Mouse (Mus musculus) liver, embryonic 11.5 days (tissue): Measurements from ENCODE around the gene 2010111I01Rik. TPM values are rescaled to one million over a fixed set of nuclear protein-coding genes. Genes with fewer than 3 reads are reported as not detected.

Experiments used
- ATAC-seq: fragments of 200-750 bp; cut with Nextera tagmentation; replicated peaks from 2 replicates; pipeline ENCODE4 v1.8.0; 2017; ENCODE audit warnings: moderate number of reproducible peaks, mild to moderate bottlenecking, moderate TSS enrichment, moderate library complexity; ENCODE audit not compliant: low FRiP score
- DNase-seq: peaks from one replicate; pipeline ENCODE4 v3.0.0-alpha.2; 2017; ENCODE audit warnings: low spot score
- H3K27ac ChIP-seq: fragments of 300-500 bp; sonication (generic); 2 replicates; pipeline ENCODE4 v1.5.1; 2014; ENCODE audit warnings: mild to moderate bottlenecking, low read depth, low read length, control low read depth
- H3K27me3 ChIP-seq: fragments of 300-500 bp; sonication (generic); replicated peaks from 2 replicates; pipeline ENCODE4 v1.6.1; 2014; ENCODE audit warnings: low read length, mixed read lengths; ENCODE audit not compliant: control insufficient read depth, insufficient read depth
- H3K36me3 ChIP-seq: fragments of 300-500 bp; sonication (generic); 2 replicates; pipeline ENCODE4 v1.6.1; 2014; ENCODE audit warnings: mild to moderate bottlenecking, low read length, moderate library complexity, mixed read lengths; ENCODE audit not compliant: control insufficient read depth, insufficient read depth
- H3K4me1 ChIP-seq: fragments of 300-500 bp; sonication (generic); replicated peaks from 2 replicates; pipeline ENCODE4 v1.6.1; 2014; ENCODE audit warnings: low read length, mixed read lengths; ENCODE audit not compliant: control insufficient read depth, insufficient read depth
- H3K4me2 ChIP-seq: fragments of 300-500 bp; sonication (generic); 2 replicates; pipeline ENCODE4 v1.6.1; 2014; ENCODE audit warnings: mild to moderate bottlenecking, control low read depth, moderate library complexity
- H3K4me3 ChIP-seq: fragments of 300-500 bp; sonication (generic); 2 replicates; pipeline ENCODE4 v1.5.1; 2014; ENCODE audit warnings: low read depth, low read length, control low read depth
- H3K9ac ChIP-seq: fragments of 300-500 bp; sonication (generic); 2 replicates; pipeline ENCODE4 v1.6.1; 2014; ENCODE audit warnings: low read depth, low read length, control low read depth
- H3K9me3 ChIP-seq: fragments of 300-500 bp; sonication (generic); 2 replicates; pipeline ENCODE4 v1.6.1; 2016; ENCODE audit warnings: low read length, inconsistent platforms, mixed read lengths; ENCODE audit not compliant: control insufficient read depth
- WGBS: fragments of 180-500 bp; shearing (Covaris S2); extraction: QIAGEN DNeasy Blood & Tissue Kit; methylation state at CpG from one replicate; pipeline ENCODE4 v1.1.7; 2014; 5-methylcytosine and 5-hydroxymethylcytosine counted together
- polyA plus RNA-seq: library from polyadenylated mRNA; unstranded; fragments of >200 nt; fragmentation: Nextera tagmentation; extraction: Ambion mirVana; gene quantifications from 2 replicates; pipeline ENCODE4 v1.2.1, GENCODE M21; 2014

The 2010111I01Rik gene
- polyA plus RNA-seq, 1 experiment from 2014 or later: 30.6 TPM

- Histone ChIP-seq H3K4me2 (no peak overlapping the region), H3K36me3 (no peaks in the 10 kb centered on the region), H3K27ac (no peak overlapping the region), H3K4me3 (no peak overlapping the region), H3K9ac (no peak overlapping the region), H3K27me3 (no peaks in the 10 kb centered on the region), H3K9me3 (no peaks in the 10 kb centered on the region), H3K4me1 (no peaks in the 10 kb centered on the region)
- no peak for DNase-seq
- 91% methylated on average over 1 of the region's 1 CpGs for WGBS
- no peak for ATAC-seq
These were observed 162.8 kb downstream of the 2010111I01Rik start for GRCm38 (mm10) chr13:63127516-63127915.

- no peak overlapping the region for H3K4me2 ChIP-seq
- no peak overlapping the region for H3K27ac ChIP-seq
- peaks cover 4% of the 10 kb centered on the region for H3K4me1 ChIP-seq
- no peak overlapping the region for H3K4me3 ChIP-seq
- H3K9ac ChIP-seq: no peak overlapping the region
- H3K9me3 ChIP-seq: no peaks in the 10 kb centered on the region
- ATAC-seq (no peak), DNase-seq (no peak)
- H3K27me3 ChIP-seq: no peaks in the 10 kb centered on the region
- no peaks in the 10 kb centered on the region for H3K36me3 ChIP-seq
- WGBS: 79% methylated on average over 5 of the region's 5 CpGs
These were observed 170.3 kb downstream of the 2010111I01Rik start for GRCm38 (mm10) chr13:63134879-63135421.

GRCm38 (mm10) chr13:63135994-63136393 lies 171.3 kb downstream of the 2010111I01Rik start:
- WGBS: 85% methylated on average over 7 of the region's 7 CpGs

GRCm38 (mm10) chr13:63136775-63137174 lies 172.1 kb downstream of the 2010111I01Rik start:
- Histone ChIP-seq H3K4me3 (no peak overlapping the region), H3K27me3 (no peaks in the 10 kb centered on the region), H3K4me1 (peaks cover 4% of the 10 kb centered on the region), H3K4me2 (no peak overlapping the region), H3K36me3 (no peaks in the 10 kb centered on the region), H3K9ac (no peak overlapping the region), H3K27ac (no peak overlapping the region), H3K9me3 (no peaks in the 10 kb centered on the region)
- DNase-seq: no peak
- ATAC-seq: no peak
- 82% methylated on average over 1 of the region's 1 CpGs for WGBS

More at GRCm38 (mm10) chr13:63135994-63136393, 171.3 kb downstream of the 2010111I01Rik start:
- Histone ChIP-seq H3K27me3 (no peaks in the 10 kb centered on the region), H3K4me2 (no peak overlapping the region), H3K4me1 (peaks cover 4% of the 10 kb centered on the region), H3K27ac (no peak overlapping the region), H3K9ac (no peak overlapping the region), H3K9me3 (no peaks in the 10 kb centered on the region), H3K36me3 (no peaks in the 10 kb centered on the region), H3K4me3 (no peak overlapping the region)
- DNase-seq (no peak), ATAC-seq (no peak)

DNA sequence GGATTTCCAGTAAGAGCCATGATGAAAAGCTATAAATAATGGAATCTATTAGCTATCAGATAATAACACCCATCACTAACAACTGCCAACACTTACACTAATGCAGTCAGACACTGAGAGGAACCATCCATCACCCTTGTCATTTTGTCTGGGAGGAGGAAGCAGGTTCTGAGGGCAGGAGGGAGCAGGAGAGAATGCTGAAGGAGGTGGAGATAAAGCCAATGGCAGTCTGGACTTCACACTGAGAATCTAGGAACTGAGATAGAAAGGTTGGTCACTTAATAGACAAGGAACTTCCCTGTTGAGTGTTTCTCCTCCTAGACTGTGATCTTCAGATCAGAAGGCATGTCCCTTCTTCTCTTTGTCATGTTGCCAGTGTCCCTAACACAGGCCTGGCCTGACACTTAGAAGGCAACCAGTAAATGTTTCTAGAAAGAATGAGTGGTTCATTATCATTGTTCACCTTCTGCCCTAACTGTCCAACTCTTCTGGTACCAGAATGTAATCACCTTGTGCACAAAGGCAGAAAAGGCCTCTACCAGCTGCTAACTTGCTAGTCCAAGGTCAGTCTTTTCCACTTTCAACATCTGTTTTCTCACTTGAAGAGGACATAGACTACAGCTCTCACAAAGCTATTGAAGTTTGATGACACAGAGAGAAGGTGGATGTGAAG lies 173.8 kb downstream of the 2010111I01Rik start:
- Histone ChIP-seq H3K36me3 (no peaks in the 10 kb centered on the region), H3K4me1 (peaks cover 4% of the 10 kb centered on the region), H3K9ac (no peak overlapping the region), H3K4me3 (no peak overlapping the region), H3K4me2 (no peak overlapping the region), H3K27me3 (no peaks in the 10 kb centered on the region), H3K27ac (no peak overlapping the region), H3K9me3 (no peaks in the 10 kb centered on the region)
- ATAC-seq (no peak), DNase-seq (no peak)

GRCm38 (mm10) chr13:63139463-63140226 lies 175.0 kb downstream of the 2010111I01Rik start:
- Histone ChIP-seq H3K4me3 (no peak overlapping the region), H3K4me1 (peaks cover 4% of the 10 kb centered on the region), H3K4me2 (no peak overlapping the region), H3K9me3 (no peaks in the 10 kb centered on the region), H3K9ac (no peak overlapping the region), H3K27me3 (no peaks in the 10 kb centered on the region), H3K36me3 (no peaks in the 10 kb centered on the region), H3K27ac (no peak overlapping the region)
- 77% methylated on average over 10 of the region's 10 CpGs for WGBS
- ATAC-seq (no peak), DNase-seq (no peak)

DNA sequence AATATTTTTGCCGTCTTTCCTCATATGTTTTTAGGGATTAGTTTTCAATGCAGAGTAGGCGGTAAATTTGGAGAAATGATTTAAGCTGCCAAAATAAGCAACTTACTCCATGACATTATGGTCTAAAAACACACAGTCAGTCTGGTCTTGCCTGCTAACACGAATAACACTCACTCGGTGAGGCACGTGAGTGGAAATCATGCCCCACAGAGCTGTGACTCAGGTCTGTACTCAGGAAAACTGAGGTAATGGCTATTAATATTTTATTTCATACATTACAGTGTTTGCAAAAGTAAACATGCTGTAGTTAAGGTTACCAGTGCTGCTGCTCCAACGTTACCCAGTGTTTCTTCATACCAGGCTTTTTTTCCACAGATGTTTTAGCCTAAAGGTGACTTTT lies 176.1 kb downstream of the 2010111I01Rik start:
- 84% methylated on average over 6 of the region's 6 CpGs for WGBS

GRCm38 (mm10) chr13:63141275-63141674 lies 176.6 kb downstream of the 2010111I01Rik start:
- H3K27ac ChIP-seq: no peak overlapping the region
- no peak overlapping the region for H3K4me2 ChIP-seq
- no peak overlapping the region for H3K4me3 ChIP-seq
- no peak overlapping the region for H3K9ac ChIP-seq
- no peaks in the 10 kb centered on the region for H3K36me3 ChIP-seq
- H3K4me1 ChIP-seq: peaks cover 4% of the 10 kb centered on the region
- DNase-seq (no peak), ATAC-seq (no peak)
- H3K9me3 ChIP-seq: no peaks in the 10 kb centered on the region
- H3K27me3 ChIP-seq: no peaks in the 10 kb centered on the region

More for the DNA sequence above, 176.1 kb downstream of the 2010111I01Rik start:
- ATAC-seq: no peak
- Histone ChIP-seq H3K4me1 (peaks cover 4% of the 10 kb centered on the region), H3K4me3 (no peak overlapping the region), H3K9me3 (no peaks in the 10 kb centered on the region), H3K9ac (no peak overlapping the region), H3K4me2 (no peak overlapping the region), H3K36me3 (no peaks in the 10 kb centered on the region), H3K27me3 (no peaks in the 10 kb centered on the region), H3K27ac (no peak overlapping the region)
- no peak for DNase-seq
